Mouse (Mus musculus) G1E (cell line): ENCODE measurements around the gene Olfr199.
"Not testable (repeated sequence)": the region's sequence is repeated elsewhere in the genome, so short reads cannot be mapped to it uniquely, and the experiment has no call there.

Experiments used
- CTCF ChIP-seq: IDR thresholded peaks from 2 replicates; pipeline ENCODE4 v1.5.1; 2012; ENCODE audit warnings: low read depth, low read length, inconsistent platforms, mixed read lengths
- GATA1 ChIP-seq: IDR thresholded peaks from 2 replicates; pipeline ENCODE4 v1.6.1; 2012; ENCODE audit warnings: borderline replicate concordance, low read length, inconsistent platforms, mixed read lengths

- TF ChIP-seq GATA1, CTCF: not testable (repeated sequence)
These were observed 49.5 kb upstream of the Olfr199 start for GRCm38 (mm10) chr16:59269097-59269496.
